Mouse (Mus musculus) CH12.LX (cell line): ENCODE measurements around the gene Gm13279. TPM values are rescaled to one million over a fixed set of nuclear protein-coding genes. Genes with fewer than 3 reads are reported as not detected.
"Not testable (repeated sequence)": the region's sequence is repeated elsewhere in the genome, so short reads cannot be mapped to it uniquely, and the experiment has no call there.

Source experiments
- DNase-seq: peaks from one replicate; pipeline ENCODE4 v3.0.0-alpha.2; 2013; ENCODE audit errors: extremely low read depth
- H3K27ac ChIP-seq: 2 replicates; pipeline ENCODE4 v1.5.1; 2012; ENCODE audit warnings: low read depth, mild to moderate bottlenecking, control low read depth, moderate library complexity; ENCODE audit not compliant: insufficient read depth
- H3K27me3 ChIP-seq: replicated peaks from 2 replicates; pipeline ENCODE3; 2012; ENCODE audit warnings: inconsistent platforms
- H3K36me3 ChIP-seq, 2 experiments: replicated peaks in 1 of 2; 2 replicates each; pipeline versions ENCODE3 to v1.6.1; 2012; ENCODE audit warnings: inconsistent platforms in 1 of 2, low read length in 1 of 2, mild to moderate bottlenecking in 1 of 2, mixed read lengths in 1 of 2, moderate library complexity in 1 of 2; ENCODE audit not compliant: control insufficient read depth in 1 of 2, insufficient read depth in 1 of 2
- H3K4me1 ChIP-seq, 2 experiments: 2 replicates each; pipeline ENCODE4 v1.6.1; 2012; ENCODE audit warnings: inconsistent platforms in 1 of 2, moderate library complexity in 1 of 2; ENCODE audit not compliant: insufficient read depth in 2 of 2, control insufficient read depth in 1 of 2
- H3K4me2 ChIP-seq: 2 replicates; pipeline ENCODE4 v1.6.1; 2012; ENCODE audit warnings: low read depth, mild to moderate bottlenecking, control low read depth; ENCODE audit not compliant: poor library complexity, insufficient read depth, severe bottlenecking
- H3K4me3 ChIP-seq, 3 experiments: fragments of 150-350 bp in 1 of 3; sonication (generic) in 1 of 3; replicated peaks in 1 of 3; 2 replicates each; pipeline versions ENCODE3 to v1.5.1; 2011 to 2012; ENCODE audit warnings: low read depth in 2 of 3, low read length in 2 of 3, mild to moderate bottlenecking in 2 of 3, moderate library complexity in 2 of 3, control low read depth in 1 of 3, improper control_type of control experiment in 1 of 3, inconsistent platforms in 1 of 3, mixed read lengths in 1 of 3; ENCODE audit not compliant: poor library complexity in 1 of 3
- H3K79me2 ChIP-seq: replicated peaks from 2 replicates; pipeline ENCODE4 v1.6.1; 2012; ENCODE audit warnings: mild to moderate bottlenecking, moderate library complexity; ENCODE audit not compliant: control insufficient read depth, poor library complexity, insufficient read depth, severe bottlenecking; ENCODE audit errors: extremely low read depth
- H3K9ac ChIP-seq: 2 replicates; pipeline ENCODE4 v1.6.1; 2012; ENCODE audit warnings: low read depth, mild to moderate bottlenecking, control low read depth, moderate library complexity; ENCODE audit not compliant: insufficient read depth
- H3K9me3 ChIP-seq: replicated peaks from 2 replicates; pipeline ENCODE3; 2012; ENCODE audit warnings: low read length, inconsistent platforms, mixed read lengths
- CTCF ChIP-seq, 2 experiments: IDR thresholded peaks in 1 of 2; conservative IDR thresholded peaks in 1 of 2; 2 replicates each; pipeline ENCODE4 v1.5.1; 2011 to 2012; ENCODE audit warnings: low read depth in 2 of 2, low read length in 2 of 2, improper control_type of control experiment in 1 of 2, inconsistent platforms in 1 of 2, mild to moderate bottlenecking in 1 of 2, moderate library complexity in 1 of 2
- dilution Hi-C: fragments of 300-500 bp; cut with MboI; formaldehyde crosslinking; loops from 2 replicates; pipeline ENCODE4 v1.14.3; 2020; ENCODE audit warnings: low sequenced_read_pairs; ENCODE audit not compliant: extremely low pct_unique_long_range_greater_than_20kb, extremely low pct_ligation_motif_present
- in situ Hi-C: fragments of 300-500 bp; cut with MboI; formaldehyde crosslinking; loops from 3 replicates; pipeline ENCODE4 v1.14.3; 2019; ENCODE audit warnings: low sequenced_read_pairs, low pct_ligation_motif_present, low pct_unique_long_range_greater_than_20kb, mixed read lengths
- polyA plus RNA-seq: library from polyadenylated mRNA; unstranded; fragments of >175 nt; gene quantifications from 2 replicates; pipeline ENCODE4 v1.2.1, GENCODE M21; 2012; ENCODE audit warnings: low read depth; ENCODE audit not compliant: insufficient read length
- total RNA-seq, 2 experiments: library from RNA; depleted of rRNA; stranded (reverse); fragments of 300-350 nt in 1 of 2; fragments of >200 nt in 1 of 2; gene quantifications; 2 replicates each; pipeline ENCODE4 v1.2.3; 2012 to 2014

Gm13279 gene
- total and polyA plus RNA-seq, 3 experiments: not detected

DNA sequence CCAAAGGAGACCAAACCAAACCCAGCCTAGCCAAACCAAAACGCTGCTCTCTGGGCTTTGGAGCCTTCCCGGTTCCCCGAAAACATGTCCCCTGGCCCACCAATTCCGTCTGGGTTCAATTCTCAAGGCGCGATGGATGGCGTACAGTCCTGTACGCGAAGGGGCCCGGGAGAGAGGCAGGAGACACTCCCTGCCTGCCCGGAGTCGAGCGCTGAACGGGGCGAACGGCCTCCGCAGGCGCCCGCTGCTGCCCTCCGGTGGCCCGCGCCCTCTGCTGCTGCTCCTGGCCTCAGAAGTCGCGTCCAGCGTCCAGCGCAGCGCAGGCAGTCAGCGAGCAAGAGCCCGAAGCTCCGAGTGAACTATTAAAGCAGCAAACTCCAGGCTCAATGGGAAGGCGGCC, 14.9 kb upstream of the Gm13279 start:
- H3K4me1 ChIP-seq, H3K9ac ChIP-seq, H3K79me2 ChIP-seq, H3K4me2 ChIP-seq, H3K27me3 ChIP-seq, dilution Hi-C loops, H3K9me3 ChIP-seq, in situ Hi-C loops, H3K36me3 ChIP-seq, H3K27ac ChIP-seq, DNase-seq: not testable (repeated sequence)
- peak overlapping the region in 1 of 3 experiments; percentile 60 for H3K4me3 ChIP-seq

DNA sequence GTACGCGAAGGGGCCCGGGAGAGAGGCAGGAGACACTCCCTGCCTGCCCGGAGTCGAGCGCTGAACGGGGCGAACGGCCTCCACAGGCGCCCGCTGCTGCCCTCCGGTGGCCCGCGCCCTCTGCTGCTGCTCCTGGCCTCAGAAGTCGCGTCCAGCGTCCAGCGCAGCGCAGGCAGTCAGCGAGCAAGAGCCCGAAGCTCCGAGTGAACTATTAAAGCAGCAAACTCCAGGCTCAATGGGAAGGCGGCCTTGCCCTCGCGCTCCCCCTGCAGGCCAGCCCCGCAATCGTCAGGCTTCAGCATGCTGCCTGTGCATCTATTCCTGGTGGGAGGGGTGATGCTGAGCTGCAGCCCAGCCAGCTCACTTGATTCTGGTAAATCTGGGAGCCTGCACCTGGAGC, 11.8 kb upstream of the Gm13279 start, which contains the start of gene Gm13276:
Gene Gm13276 (plus strand): TSS at position 301 of the 400 bp plus-strand sequence.
- H3K27me3 ChIP-seq, H3K79me2 ChIP-seq, H3K36me3 ChIP-seq, H3K9me3 ChIP-seq, H3K27ac ChIP-seq, in situ Hi-C loops, H3K4me3 ChIP-seq, H3K9ac ChIP-seq, H3K4me1 ChIP-seq, DNase-seq, dilution Hi-C loops, H3K4me2 ChIP-seq: not testable (repeated sequence)

DNA sequence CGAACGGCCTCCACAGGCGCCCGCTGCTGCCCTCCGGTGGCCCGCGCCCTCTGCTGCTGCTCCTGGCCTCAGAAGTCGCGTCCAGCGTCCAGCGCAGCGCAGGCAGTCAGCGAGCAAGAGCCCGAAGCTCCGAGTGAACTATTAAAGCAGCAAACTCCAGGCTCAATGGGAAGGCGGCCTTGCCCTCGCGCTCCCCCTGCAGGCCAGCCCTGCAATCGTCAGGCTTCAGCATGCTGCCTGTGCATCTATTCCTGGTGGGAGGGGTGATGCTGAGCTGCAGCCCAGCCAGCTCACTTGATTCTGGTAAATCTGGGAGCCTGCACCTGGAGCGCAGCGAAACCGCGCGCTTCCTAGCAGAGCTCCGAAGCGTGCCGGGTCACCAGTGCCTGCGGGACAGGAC, 8.8 kb upstream of the Gm13279 start, which contains the start of gene Gm13277:
Gene Gm13277 (plus strand): TSS at position 231 of the 400 bp plus-strand sequence.
- H3K27me3 ChIP-seq, H3K9me3 ChIP-seq, in situ Hi-C loops, H3K27ac ChIP-seq, DNase-seq, H3K79me2 ChIP-seq, H3K36me3 ChIP-seq, dilution Hi-C loops, H3K4me1 ChIP-seq, H3K4me3 ChIP-seq, H3K4me2 ChIP-seq, H3K9ac ChIP-seq: not testable (repeated sequence)
- TF ChIP-seq CTCF (conservative IDR thresholded peaks at IDR 0.05 in 1 of 2, IDR thresholded peaks at IDR 0.05 in 1 of 2; ENCODE audit: low read depth in 2 of 2, low read length in 2 of 2): peak in 1 of 2 experiments; percentile 28; a peak in 2 of 4 replicates

DNA sequence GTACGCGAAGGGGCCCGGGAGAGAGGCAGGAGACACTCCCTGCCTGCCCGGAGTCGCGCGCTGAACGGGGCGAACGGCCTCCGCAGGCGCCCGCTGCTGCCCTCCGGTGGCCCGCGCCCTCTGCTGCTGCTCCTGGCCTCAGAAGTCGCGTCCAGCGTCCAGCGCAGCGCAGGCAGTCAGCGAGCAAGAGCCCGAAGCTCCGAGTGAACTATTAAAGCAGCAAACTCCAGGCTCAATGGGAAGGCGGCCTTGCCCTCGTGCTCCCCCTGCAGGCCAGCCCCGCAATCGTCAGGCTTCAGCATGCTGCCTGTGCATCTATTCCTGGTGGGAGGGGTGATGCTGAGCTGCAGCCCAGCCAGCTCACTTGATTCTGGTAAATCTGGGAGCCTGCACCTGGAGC, 5.9 kb upstream of the Gm13279 start, which contains the start of gene Gm13278:
Gene Gm13278 (plus strand): TSS at position 301 of the 400 bp plus-strand sequence.
- H3K4me1 ChIP-seq, DNase-seq, H3K27me3 ChIP-seq, in situ Hi-C loops, H3K36me3 ChIP-seq, H3K79me2 ChIP-seq, H3K4me2 ChIP-seq, H3K4me3 ChIP-seq, dilution Hi-C loops, H3K9me3 ChIP-seq, H3K9ac ChIP-seq, H3K27ac ChIP-seq: not testable (repeated sequence)

DNA sequence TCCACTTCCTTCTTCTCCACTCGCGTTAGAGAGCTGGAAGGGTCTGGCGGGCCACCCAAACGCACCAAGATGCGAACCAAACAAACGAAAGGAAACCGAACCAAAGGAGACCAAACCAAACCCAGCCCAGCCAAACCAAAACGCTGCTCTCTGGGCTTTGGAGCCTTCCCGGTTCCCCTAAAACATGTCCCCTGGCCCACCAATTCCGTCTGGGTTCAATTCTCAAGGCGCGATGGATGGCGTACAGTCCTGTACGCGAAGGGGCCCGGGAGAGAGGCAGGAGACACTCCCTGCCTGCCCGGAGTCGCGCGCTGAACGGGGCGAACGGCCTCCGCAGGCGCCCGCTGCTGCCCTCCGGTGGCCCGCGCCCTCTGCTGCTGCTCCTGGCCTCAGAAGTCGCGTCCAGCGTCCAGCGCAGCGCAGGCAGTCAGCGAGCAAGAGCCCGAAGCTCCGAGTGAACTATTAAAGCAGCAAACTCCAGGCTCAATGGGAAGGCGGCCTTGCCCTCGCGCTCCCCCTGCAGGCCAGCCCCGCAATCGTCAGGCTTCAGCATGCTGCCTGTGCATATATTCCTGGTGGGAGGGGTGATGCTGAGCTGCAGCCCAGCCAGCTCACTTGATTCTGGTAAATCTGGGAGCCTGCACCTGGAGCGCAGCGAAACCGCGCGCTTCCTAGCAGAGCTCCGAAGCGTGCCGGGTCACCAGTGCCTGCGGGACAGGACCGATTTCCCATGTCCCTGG, 3.1 kb upstream of the Gm13279 start, which contains the start of gene Gm13275:
Gene Gm13275 (plus strand): TSS at position 552 of the 740 bp plus-strand sequence.
- in situ Hi-C loops, DNase-seq, H3K36me3 ChIP-seq, H3K4me3 ChIP-seq, H3K9me3 ChIP-seq, H3K9ac ChIP-seq, H3K27me3 ChIP-seq, H3K79me2 ChIP-seq, H3K27ac ChIP-seq, H3K4me2 ChIP-seq, dilution Hi-C loops, H3K4me1 ChIP-seq: not testable (repeated sequence)

DNA sequence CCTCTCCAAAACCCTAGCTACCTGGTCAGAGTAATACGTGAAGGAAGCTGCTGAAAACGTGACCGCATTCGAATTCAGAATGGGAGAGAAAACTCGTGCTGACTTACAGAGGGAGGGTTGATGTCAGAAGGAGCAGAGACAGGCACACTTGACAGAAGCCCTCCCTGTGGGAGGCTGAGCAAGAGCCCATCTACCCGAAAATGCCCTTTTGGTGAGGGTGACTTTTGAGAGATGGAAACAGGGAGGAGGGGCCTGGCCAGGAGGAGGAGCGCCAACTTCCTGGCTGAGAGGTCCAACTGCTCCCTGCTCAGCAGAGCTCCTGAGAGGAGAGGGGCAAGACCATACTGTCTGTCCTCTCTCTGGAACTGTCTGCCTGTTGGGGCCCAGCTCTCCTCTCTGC, 2.2 kb downstream of the Gm13279 start, which contains the start of gene Gm13285:
Gene Gm13285 (plus strand): TSS at position 301 of the 400 bp plus-strand sequence.
- H3K4me3 ChIP-seq, in situ Hi-C loops, dilution Hi-C loops, H3K36me3 ChIP-seq, H3K9ac ChIP-seq, H3K27me3 ChIP-seq, H3K9me3 ChIP-seq, H3K4me1 ChIP-seq, H3K4me2 ChIP-seq, H3K79me2 ChIP-seq, H3K27ac ChIP-seq, DNase-seq: not testable (repeated sequence)
